Mouse (Mus musculus): ENCODE results near the gene Atl2.

- TF ChIP-seq CTCF (IDR thresholded peaks at IDR 0.05; ENCODE audit: extremely low read depth, insufficient read depth, insufficient read length, insufficient replicate concordance), result no peak
- no peak for TF ChIP-seq POLR2A (IDR thresholded peaks at IDR 0.05; ENCODE audit: low read depth, low read length)
Measured at GRCm38 (mm10) chr17:79925865-79926421, 30.0 kb upstream of the Atl2 start.
